Mouse (Mus musculus) small intestine, adult 2 months (tissue): Measurements from ENCODE around the gene Cars2. TPM values are rescaled to one million over a fixed set of nuclear protein-coding genes. Genes with fewer than 3 reads are reported as not detected.
A peak's percentile ranks its signal among the peaks of the same experiment; 100 is the strongest.
"Not testable (repeated sequence)": the region's sequence is repeated elsewhere in the genome, so short reads cannot be mapped to it uniquely, and the experiment has no call there.

Source experiments
- H3K27ac ChIP-seq: fragments of 200-500 bp; 2 replicates; pipeline ENCODE4 v1.5.1; 2012; ENCODE audit warnings: low read depth, low read length, control low read depth, inconsistent platforms; ENCODE audit not compliant: insufficient read depth
- H3K27me3 ChIP-seq: fragments of 200-500 bp; 2 replicates; pipeline ENCODE4 v1.6.1; 2012; ENCODE audit warnings: mild to moderate bottlenecking, moderate library complexity, low read length, inconsistent platforms; ENCODE audit not compliant: control insufficient read depth, insufficient read depth
- H3K36me3 ChIP-seq: fragments of 200-500 bp; 2 replicates; pipeline ENCODE4 v1.6.1; 2012; ENCODE audit warnings: mild to moderate bottlenecking, low read length, control low read depth, inconsistent platforms; ENCODE audit not compliant: control insufficient read depth, insufficient read depth
- H3K4me1 ChIP-seq: fragments of 200-500 bp; 2 replicates; pipeline ENCODE4 v1.6.1; 2012; ENCODE audit warnings: low read length, inconsistent platforms, mixed read lengths; ENCODE audit not compliant: control insufficient read depth, insufficient read depth, insufficient read length
- H3K4me3 ChIP-seq: fragments of 200-500 bp; 2 replicates; pipeline ENCODE4 v1.5.1; 2012; ENCODE audit warnings: low read depth, mild to moderate bottlenecking, control low read depth, inconsistent platforms, low read length, moderate library complexity
- CTCF ChIP-seq: fragments of 200-500 bp; IDR thresholded peaks from 2 replicates; pipeline ENCODE4 v1.5.1; 2012; ENCODE audit warnings: low read depth, mild to moderate bottlenecking, control low read depth, inconsistent platforms, low read length, moderate library complexity, mixed read lengths; ENCODE audit not compliant: insufficient replicate concordance, insufficient read length; ENCODE audit errors: extremely low read depth
- POLR2A ChIP-seq: fragments of 200-500 bp; IDR thresholded peaks from 2 replicates; pipeline ENCODE4 v1.6.1; 2012; ENCODE audit warnings: low read depth, mild to moderate bottlenecking, control low read depth, inconsistent platforms, low read length, moderate library complexity
- WGBS: fragments of 180-500 bp; shearing (Covaris S2); methylation state at CpG from one replicate; pipeline ENCODE4 v1.1.7; 2018; 5-methylcytosine and 5-hydroxymethylcytosine counted together
- polyA plus RNA-seq: library from polyadenylated mRNA; depleted of rRNA; stranded (reverse); fragments of >200 nt; gene quantifications from 2 replicates; pipeline ENCODE4 v1.2.3, GENCODE M21; 2012

Gene Cars2
- polyA plus RNA-seq, 1 experiment = 46.2 TPM

DNA sequence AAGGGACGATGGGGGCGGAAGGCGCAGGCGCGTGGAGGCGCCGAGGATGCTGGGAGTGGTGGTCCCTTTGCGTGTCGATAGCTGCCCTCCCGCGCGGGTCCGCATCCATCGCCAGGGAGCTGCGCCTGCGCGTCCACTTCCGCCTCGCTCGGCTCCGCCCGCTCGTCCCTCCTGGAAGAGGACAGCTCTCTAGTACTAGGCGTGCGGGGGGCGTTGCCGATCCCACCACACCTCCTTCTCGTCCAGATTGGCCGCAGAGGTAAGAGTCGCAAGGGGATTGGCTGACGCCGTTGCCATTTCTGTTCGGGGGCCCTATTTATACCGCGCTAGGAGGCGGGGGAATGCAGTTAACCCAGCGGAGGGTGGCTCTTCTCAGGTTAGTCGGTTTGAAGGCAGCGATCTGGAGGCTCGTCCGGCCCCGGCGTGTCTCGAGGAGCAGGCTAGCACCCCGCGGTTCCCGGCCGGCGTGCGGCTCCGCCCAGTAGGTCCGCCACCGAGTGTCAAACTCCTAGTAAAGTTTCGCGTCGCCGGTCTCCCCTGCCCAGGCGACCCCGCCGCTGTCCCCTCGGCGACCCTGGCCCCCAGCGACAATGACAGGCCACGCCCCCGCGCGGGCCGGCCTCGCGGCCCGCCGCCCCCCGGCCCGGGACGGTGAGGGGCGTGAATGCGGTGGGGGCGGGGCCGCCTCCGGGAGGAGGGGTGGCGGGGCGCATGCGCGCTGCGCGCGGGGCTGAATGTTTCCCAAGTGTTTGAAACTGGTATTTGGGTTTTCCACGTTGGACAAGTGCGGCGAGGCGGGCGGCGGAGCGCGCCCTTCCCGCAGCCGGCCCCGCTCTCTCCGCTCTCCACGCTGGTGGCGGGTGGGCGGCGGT, 5.4 kb upstream of the Cars2 start:
- Histone ChIP-seq H3K4me1 (peaks cover 3% of the 10 kb centered on the region; the same call in 1 of the 2 replicates), H3K27ac (peak overlapping the region; percentile 90), H3K4me3 (peak overlapping the region; percentile 78), H3K27me3 (no peaks in the 10 kb centered on the region), H3K36me3 (no peaks in the 10 kb centered on the region)
- TF ChIP-seq POLR2A = peak; percentile 99
- no peak for TF ChIP-seq CTCF
- under 1% methylated on average over 95 of the region's 103 CpGs for WGBS

DNA sequence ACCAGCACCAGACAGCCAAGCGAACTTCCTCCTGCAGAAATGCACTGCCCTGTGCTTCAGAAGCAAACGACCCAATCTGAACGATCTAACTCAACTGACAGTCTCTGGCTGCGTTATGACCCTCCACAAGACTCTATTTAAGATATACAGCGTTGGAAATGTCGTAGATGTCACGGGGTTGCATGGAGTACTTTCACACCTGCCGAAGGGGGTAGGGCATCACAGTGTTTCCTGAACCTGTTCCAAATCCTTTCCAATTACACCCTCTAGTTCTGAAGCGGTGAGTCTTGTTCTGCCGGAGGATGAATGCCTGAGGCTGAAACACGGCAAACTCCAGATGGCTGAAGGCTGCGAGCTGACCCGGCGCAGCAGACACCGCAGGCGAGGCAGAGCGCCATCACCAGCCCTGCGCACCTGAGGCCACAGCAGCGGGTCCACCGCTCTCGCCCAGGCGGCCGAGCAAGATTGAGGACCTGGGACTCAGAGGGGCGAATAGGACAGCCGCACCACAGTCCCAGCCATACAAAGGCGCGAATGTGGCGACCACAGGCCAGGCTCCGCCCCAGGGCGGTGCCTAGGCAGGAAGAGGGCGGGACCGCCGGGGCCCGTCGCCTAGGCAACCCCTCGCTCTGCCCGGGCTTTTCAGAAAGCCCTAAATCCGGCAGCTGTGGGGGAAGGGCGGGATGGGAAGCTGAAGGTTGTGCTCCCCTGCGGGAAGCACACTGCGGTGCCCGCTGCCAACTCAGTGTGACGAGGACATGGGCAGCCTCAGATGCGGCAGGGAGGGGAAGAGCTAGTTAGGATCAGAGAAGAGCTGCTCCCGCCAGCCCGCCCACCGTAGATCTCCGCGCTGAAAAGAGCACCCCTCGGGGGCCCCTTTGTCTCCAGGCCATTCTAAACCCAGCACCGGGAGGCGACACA, 4.5 kb upstream of the Cars2 start, which contains the start of gene Ing1:
Ing1 (plus strand) TSS at position 773 of the 921 bp plus-strand sequence.
- Histone ChIP-seq H3K27me3 (no peaks in the 10 kb centered on the region), H3K36me3 (no peaks in the 10 kb centered on the region), H3K27ac (peak within 1 kb of the TSS; percentile 90), H3K4me1 (peaks cover 6% of the 10 kb centered on the region; the same call in 1 of the 2 replicates), H3K4me3 (peak within 1 kb of the TSS; percentile 78)
- no peak for TF ChIP-seq CTCF
- peak; percentile 79 for TF ChIP-seq POLR2A
- under 1% methylated on average over 52 of the region's 52 CpGs for WGBS

DNA sequence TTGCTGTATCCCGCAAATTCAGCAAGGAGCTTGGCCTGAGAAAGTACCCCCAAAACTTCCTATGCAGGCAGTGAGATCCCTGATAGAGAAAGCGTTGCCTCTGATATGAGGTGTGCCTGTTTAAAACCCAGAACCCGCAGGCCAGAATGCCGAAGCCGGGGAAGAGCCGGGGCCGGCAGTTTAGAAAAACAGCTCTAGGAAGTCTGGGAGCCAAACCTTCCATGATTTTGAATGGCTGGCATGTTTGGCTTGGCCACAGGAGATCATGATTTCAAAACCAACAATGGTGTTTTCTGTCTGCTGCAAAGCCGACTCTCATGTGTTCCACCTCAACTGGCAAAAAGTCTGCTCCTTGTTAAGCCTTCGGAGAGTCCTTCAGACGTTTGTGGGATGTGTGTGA, 1.8 kb upstream of the Cars2 start:
- TF ChIP-seq POLR2A = no peak
- no peak for TF ChIP-seq CTCF
- H3K36me3 ChIP-seq = peaks cover 2% of the 10 kb centered on the region
- H3K27ac ChIP-seq = no peak overlapping the region
- 93% methylated on average over 10 of the region's 10 CpGs for WGBS
- no peaks in the 10 kb centered on the region for H3K27me3 ChIP-seq
- peaks cover 9% of the 10 kb centered on the region for H3K4me1 ChIP-seq
- H3K4me3 ChIP-seq = no peak overlapping the region

DNA sequence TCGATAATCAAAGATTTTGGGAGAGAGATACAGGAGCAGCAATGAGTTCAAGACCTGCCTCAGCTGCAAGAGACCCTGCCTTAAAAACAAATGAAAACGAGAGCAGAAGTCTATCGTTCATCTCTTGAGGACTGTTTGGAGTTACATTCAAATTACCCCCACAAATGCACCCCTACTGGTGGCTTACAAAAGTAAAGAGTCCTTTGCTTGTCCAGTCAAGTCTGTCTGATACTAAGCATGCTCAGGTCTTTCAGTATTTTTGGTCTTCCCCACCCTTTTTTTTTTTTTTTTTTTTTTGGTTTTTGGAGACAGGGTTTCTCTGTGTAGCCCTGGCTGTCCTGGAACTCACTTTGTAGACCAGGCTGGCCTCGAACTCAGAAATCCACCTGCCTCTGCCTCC, 914 bp upstream of the Cars2 start:
- H3K4me1 ChIP-seq, H3K27ac ChIP-seq, H3K36me3 ChIP-seq, H3K4me3 ChIP-seq, H3K27me3 ChIP-seq: not testable (repeated sequence)
- 78% methylated on average over 4 of the region's 4 CpGs for WGBS

DNA sequence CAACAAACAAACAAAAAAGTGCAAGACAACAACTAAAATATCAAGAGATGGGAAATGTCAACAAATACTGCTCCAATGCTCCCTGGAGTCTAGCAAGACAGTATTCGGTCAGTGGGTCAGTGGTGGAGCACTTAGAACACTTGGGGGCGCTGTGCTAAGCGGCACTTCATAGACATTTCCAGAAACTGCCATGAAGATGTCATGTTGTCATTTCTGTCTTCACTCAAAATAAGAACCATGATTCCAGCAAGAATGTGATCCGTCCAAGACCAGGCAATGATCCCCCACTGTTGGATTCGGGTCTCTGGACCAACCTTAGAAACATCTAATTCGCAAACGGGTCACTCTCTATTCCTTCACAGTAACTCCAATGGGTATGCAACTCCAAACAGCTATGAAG, 877 bp downstream of the Cars2 start:
- 7% methylated on average over 7 of the region's 7 CpGs for whole genome bisulfite sequencing
- Histone ChIP-seq H3K27ac (peak overlapping the region; percentile 92; the same call in 1 of the 2 replicates), H3K27me3 (no peaks in the 10 kb centered on the region), H3K4me3 (no peak overlapping the region), H3K4me1 (peaks cover 8% of the 10 kb centered on the region), H3K36me3 (peaks cover 9% of the 10 kb centered on the region)
- TF ChIP-seq POLR2A = no peak
- TF ChIP-seq CTCF = peak; percentile 70; the same call in 1 of the 2 replicates

DNA sequence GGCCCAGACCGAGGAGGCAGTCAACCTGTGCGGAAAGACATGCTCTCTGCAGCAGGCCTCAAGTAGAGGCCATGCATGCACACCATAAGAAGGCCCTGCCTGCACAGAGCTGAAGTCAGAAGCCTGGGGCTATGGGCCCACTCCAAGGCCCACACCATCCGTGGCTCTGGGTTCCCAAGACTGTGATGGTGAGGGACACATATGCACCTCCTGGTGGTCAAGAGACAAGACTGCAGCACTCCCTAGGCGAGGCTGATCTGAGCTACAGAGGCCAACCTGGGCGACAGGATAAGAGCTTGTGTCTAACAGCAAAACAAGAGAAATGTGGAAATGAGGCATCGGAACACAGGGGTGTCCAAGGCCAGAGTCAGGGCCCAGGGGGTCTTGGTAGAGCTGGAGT, 3.5 kb downstream of the Cars2 start:
- Histone ChIP-seq H3K4me3 (no peak overlapping the region), H3K27me3 (no peaks in the 10 kb centered on the region), H3K36me3 (peaks cover 15% of the 10 kb centered on the region), H3K27ac (no peak overlapping the region), H3K4me1 (peaks cover 6% of the 10 kb centered on the region)
- 73% methylated on average over 6 of the region's 6 CpGs for WGBS
- TF ChIP-seq CTCF (peak; percentile 16; the same call in 1 of the 2 replicates), POLR2A (no peak)

DNA sequence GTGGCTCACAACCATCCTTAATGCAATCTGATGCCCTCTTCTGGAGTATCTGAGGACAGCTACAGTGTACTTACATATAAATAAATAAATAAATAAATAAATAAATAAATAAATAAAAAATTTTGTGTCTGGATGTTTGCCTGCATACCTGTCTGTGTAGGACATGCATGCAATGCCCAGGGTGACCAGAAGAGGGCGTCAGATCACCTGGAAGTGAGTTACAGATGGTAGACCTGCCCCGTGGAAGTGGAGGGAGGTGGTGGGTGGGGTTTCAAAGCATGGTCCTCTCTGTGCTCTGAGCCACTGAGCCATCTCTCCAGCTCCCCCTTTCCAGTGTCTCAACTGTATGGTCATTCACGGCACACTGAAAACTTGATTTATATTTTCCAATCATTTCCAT, 6.2 kb downstream of the Cars2 start:
- Histone ChIP-seq H3K4me3 (no peak overlapping the region), H3K27me3 (no peaks in the 10 kb centered on the region), H3K36me3 (peaks cover 28% of the 10 kb centered on the region), H3K27ac (no peak overlapping the region), H3K4me1 (no peaks in the 10 kb centered on the region; the same call in 1 of the 2 replicates)
- 44% methylated on average over 3 of the region's 3 CpGs for WGBS
- TF ChIP-seq CTCF (peak; percentile 73; the same call in 1 of the 2 replicates), POLR2A (no peak)
